Mouse (Mus musculus) urinary bladder, postnatal 25 days (tissue): Measurements from ENCODE around the gene Abca4.
"Not testable (repeated sequence)": the region's sequence is repeated elsewhere in the genome, so short reads cannot be mapped to it uniquely, and the experiment has no call there.

Source experiments
- DNase-seq: peaks from one replicate; pipeline ENCODE4 v3.0.0; 2022; ENCODE audit warnings: low spot score

Abca4 gene

DNA sequence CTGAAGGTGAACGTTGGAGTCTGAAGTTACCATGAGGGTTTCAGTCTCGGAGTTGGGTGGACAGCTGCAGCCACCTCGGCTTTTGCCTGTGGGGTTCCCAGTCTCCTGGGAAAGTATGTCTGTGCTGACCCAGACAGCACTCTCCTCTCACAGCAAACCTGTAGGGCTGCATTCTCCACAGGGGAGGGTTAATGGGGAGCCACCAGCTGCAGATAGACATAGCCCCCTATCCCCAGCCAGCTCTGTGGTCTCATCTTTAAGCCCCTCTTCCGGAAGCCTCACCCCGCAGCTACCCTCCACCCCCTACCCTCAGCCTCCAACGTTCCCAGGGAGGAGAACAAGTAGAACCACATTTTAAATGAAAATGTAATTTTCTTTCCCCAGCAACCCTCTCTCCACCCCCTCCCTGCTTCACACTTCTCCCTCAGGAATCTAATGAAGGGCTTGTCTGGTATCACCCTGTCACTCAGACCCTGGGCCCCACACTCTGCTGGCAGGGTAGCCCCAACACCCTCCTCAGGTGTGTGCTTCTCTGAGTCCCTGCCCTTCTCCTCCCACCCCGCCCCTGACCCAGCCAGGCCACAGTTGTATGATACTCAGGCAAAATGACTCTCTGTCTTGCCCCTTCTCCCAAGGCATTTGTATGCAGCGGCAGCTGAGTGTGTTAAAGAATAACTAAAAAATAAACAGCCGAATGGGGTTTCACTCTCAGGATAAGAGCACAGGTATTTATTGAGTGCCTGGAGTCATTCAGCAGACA is 14.4 kb downstream of the Abca4 start:
- no peak for DNase-seq

DNA sequence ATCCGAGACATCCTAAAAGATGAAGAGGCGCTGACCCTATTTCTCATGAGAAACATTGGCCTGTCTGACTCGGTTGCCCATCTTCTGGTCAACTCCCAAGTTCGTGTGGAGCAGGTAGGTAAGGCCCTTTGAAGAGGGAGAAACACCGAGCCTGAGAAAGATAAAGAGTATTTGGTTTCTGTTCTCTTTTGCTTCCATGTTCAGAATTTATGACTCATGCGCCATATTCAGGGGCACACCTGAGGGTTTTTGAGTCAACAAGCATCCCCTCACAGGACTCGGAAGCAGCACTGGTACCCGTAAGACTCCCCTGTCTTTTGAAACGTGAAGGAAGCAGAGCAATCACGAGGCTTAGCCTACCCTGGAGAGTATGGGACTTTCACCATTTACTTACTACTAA is 18.3 kb downstream of the Abca4 start:
- no peak for DNase-seq

DNA sequence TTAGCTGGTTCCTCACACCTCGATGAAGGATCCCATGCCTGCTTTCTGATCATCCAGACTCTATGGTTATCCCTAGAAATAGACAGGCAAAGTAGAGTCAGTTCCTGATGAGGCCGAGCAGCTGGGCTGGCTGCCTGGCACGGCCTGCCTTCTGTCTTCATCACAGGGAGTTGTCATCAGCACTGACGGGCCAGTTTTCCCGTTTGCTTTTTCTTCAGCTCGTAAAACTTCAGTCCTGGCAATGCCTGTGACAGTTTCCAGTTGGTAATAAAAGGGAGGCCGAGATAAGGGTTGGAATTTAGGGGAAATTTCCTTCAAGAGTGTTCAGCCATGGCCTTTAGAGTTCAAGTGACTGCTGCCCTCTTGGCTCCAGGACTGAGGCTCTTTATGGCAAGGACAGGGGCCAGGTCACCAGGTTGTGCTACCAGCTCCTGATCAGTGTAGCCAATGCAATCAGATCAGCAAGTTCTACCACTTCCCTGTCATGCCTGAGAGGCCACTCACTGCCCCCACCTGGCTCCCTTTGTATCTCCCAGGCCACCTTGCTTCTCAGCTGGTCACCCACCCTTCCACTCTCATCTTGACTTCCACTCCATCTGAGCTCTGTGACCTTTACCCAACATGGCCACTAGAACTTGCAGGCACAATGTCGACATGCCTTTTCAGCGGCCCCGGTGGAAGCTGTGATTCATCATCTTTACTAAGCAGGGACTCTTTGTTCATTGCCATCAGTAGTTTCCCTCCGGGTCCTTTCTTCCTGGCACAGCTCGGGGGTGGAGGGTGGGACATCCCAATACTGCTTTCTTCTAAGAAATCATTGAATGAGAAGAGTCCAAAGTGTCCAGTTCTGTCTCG is 20.5 kb downstream of the Abca4 start:
- peak; percentile 43 for DNase-seq

DNA sequence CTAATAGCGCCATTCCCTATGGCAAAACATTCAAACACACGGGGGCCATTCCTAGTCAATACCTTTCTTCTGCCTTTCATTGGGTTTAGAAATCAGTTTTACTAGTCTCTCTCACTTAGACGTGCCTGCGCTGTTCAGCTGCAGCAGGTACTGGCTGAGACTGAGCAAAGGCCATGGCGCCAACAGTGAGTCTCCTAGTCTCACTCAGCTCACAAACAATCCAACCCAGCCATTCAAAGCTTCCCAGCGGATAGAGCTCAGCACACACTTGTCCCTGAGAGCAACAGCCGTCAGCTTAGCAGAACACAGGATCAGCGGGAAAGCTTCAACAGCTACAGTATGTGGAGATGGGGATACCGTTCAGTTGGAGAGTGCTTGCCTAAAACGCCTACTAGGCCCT is 27.5 kb downstream of the Abca4 start:
- DNase-seq: no peak

DNA sequence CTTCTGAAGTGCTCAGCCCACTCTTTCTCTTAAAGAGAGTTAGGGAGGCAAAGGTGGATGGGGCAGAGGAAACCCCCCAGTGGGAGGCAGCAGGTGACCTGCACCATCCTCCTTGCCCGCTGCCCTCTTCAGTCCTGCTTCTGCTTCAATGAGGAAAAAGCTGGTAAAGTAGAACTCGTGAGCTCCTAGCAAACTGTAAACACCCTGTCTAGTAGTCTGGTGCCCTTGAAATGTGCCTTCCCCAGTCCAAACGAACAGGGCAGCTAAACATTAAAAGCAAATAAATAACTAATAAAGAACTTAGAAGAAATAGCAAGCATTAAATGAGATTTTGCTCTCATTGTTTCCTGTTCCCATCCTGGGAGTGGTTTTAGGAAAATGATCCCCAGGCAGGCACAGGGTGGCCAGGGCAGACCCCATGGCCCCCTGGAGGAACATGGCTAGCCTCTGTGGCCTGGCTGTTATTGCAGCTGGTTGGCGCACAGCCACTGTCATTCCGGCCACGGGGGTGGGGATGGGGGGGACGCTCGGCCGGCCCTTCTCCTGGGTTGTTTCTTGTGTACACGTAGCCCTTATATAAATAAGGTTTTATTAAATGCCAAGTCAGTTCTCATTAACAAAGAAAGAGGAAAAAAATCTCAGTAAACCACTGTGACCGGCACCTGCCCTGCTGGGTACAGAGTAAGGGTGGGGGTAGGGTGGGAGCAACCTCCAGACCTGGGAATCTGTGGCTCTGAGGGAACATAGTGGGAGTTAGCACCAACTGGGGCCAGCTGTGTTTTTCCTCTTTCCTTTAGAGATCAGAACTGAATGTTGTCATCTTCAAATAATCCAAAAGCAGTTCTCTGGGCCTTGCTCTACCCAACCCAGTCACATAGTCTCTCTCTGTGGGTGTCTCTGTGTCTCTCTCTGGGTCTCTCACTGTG is 28.7 kb downstream of the Abca4 start:
- DNase-seq: no peak

DNA sequence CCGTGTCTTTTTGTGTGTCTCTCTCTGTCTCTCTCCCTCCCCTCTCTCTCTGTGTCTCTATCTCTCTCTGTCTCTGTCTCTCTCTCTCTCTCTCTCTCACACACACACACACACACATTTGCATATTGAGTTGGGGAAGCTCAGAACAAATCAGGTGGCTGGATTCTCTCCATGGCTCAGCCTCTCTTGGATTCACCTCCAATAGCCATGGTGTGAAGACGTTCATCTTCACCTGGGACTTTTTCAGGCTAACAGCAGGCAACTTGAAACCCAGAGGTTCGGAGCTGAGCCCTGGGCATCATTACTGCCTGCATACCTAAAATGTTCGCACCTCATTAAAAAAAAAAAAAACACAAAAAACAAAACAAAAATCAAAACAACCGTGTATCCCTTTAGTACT is 29.4 kb downstream of the Abca4 start:
- DNase-seq: no peak

DNA sequence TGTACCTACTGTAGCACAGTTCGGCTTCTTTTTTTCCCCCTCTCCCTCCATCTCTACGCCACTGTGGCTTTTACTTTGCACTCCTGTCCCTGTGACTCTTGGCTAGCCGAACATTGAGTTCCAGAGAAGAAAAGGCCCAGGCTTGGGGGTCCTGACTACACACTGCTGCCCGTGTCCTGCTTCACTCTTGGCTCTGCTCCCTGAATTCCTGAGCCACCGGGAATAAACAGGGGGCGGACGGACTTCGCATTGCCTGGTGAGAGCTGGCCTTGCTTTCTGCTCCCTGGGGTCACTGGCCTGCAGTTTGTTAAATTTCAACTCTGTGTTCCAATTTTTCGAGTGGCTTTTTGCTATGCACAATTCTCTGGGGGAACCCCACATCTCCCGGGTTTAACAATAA is 30.1 kb downstream of the Abca4 start:
- DNase-seq: no peak

DNA sequence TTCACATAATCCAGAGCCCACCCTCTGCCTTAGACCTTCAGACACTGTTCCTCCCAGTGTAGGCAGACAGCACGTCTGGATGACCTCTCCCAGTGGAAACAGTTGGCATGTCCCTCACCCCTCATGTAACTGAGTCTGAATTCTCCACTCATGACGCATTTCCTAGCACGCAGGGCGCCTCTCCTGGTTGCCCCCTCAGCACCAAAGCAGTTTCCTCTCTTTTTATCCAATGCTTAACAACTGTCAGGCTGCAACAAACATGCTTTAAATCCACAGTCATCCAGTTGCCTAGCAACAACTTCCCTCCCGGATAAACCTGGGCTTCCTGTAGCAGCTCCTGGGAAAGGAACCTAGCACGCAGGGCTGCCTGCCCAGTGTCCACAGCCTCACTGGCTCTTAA is 33.9 kb downstream of the Abca4 start:
- DNase-seq: no peak

DNA sequence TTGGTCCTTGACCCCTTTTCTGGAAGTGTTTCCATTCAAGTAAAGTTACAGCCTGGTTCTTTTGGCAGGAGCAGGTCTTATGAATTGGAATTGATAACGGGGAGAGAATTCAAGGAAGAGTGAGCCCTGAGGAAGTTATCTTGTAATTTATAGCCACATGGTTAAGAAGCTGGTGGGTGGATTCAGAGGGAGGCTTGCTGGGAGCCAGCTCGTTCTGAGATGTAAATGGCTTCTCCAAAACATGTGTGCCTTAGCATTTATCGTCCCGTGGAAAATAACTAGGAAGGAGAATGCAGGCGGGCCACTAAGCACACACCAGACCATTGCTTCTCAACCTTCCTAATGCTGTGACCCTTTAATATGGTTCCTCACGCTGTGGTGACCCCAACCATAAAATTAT is 34.9 kb downstream of the Abca4 start:
- no peak for DNase-seq

DNA sequence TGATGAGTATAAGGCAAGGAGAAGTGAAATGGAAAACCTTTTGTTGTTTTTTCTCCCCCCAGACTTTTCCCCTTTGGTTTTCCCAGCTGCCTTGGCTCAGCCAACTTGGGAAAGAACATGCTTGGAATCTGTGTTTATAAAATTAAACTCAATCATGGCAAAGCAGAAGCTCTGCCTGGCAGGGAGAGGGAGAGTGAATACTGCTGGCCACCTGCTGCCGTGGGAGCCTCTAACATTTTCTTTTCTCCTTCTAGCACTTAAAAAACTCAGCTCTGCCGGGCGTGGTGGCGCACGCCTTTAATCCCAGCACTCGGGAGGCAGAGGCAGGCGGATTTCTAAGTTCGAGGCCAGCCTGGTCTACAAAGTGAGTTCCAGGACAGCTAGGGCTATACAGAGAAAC is 37.4 kb downstream of the Abca4 start:
- not testable (repeated sequence) for DNase-seq

DNA sequence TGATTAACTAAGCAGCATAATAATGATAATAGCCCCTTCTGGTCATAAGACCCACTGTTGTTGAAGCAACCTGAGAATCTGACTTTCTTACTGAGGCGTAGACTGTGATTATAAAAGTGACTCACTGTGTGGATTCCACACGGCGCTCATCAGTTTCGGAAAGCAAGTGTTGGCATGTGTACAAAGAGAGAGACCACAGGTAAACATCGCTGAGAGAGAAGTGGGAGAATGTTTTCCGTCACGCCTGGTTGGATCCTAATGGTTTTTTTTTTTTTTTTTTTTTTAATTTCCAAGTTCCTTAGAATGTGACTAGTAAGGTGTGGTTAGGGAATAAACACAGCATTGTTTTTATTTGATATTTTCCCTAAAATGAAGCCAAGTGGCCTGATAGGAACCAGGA is 38.1 kb downstream of the Abca4 start:
- DNase-seq: no peak

DNA sequence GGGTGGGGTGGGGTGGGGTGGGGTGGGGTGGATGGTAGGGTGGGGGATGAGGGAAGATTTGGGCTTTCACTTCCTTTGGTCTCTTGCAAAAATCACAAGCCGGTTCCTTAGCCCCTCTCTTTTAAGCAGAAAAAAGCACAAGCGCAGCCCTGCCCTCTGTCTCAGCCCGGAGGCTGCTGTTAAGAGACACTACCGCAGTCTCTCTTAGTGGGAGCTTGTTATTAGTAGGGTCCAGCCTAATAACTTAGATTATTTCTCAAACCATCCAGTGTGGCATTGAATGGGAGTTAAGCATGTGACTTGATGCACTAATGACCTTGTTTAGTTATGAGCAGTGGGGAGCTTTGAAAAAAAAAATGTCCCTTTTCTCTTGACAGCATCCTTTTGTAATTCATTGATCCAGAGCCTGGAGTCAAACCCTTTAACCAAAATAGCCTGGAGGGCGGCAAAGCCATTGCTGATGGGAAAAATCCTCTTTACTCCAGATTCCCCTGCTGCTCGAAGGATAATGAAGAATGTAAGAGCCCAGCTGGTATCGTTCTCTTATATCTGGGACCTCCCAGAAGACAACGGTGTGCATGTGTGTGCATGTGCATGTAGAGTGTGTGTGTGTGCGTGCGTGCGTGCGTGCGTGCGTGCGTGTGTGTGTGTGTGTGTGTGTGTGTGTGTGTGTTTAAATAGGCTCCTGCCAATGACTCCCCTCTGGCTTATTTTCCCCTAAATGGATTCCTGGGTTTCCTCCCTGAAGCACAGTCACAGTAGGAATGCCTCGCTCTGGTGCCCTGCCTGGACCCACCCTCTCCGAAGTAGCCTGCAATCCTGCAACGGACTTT is 41.1 kb downstream of the Abca4 start:
- no peak for DNase-seq

DNA sequence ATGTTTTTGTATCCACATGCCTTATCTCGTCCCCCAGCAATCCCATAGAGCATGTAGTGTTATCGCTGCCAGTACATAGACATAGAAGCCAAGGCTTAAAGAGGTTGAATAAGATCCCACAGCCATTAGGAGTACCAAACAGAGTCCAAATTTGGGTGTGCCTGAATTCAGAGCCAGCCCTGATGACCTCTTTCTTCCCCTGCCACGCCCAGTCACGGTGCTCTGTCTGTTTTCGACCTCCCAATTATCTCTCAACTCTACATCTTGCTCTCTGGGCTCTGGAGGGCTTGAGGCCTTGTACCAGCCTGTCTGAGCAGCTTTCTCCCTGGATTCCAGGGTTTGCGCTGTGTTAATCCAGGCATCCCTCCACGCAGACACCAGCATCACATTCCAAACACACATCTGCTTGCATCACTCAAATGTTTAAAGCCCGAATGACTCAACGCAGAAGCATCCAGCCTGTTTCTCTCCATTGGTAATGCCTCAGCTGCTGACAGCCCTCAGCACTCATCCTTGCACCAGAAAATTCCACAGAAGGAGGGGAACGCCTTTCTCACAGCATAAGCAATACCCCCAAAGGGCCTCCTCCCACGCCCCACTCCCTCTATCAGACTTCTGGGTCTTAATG is 43.9 kb downstream of the Abca4 start:
- DNase-seq: peak; percentile 31

DNA sequence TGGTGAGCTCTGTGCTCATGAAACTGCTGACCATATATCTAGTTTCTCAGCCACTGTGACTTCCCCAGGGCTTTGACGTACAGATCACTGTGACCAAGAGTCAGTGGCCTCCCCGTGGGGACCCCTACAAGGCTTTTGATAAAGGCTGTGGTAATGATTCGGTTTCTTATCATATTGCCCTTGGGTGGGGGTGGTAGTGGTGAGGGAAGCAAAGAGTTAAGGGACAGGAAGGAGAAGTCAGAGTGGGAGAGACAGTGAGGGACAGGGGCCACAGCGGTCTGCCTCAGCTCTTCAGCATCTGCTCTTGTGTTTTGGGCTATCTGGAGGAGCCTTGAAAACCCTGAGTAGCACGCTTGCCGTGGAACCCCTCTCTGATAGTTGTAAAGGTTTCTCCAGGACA is 46.1 kb downstream of the Abca4 start:
- DNase-seq: no peak

DNA sequence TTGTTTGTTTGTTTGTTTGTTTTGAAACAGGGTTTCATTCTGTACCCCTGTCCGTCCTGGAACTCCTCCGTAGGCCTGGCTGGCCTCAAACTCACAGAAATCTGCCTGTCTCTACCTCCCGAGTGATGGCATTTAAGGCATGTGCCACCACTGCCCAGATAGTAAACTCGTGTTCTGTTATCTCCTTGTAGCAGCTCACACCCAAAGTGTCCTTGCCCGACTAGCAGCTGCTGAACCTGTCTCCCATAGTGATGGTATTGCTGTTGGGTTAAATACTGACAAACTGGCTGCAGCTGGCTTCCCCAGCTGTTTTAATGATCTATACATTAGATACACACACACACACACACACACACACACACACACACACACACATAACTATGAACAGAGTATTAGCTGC is 55.5 kb downstream of the Abca4 start:
- no peak for DNase-seq

DNA sequence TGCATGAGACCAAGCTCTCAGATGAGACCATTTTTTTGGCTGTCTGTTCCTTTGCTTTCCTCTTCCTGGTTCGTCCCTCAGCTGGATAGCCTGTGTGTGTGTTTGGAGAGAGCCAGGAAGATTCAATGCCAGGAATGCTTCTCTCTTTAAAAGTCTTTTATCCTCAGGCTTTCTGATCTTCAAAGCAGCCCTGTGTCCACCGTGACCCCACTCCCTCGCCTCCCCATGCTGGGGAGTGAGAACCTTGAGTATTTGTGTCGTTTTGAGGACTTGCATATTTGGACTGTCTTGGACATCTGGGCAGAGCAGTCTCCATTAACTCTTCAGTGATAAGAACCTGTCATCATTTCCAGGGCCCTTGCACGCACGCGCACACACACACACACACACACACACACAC is 57.8 kb downstream of the Abca4 start:
- no peak for DNase-seq

DNA sequence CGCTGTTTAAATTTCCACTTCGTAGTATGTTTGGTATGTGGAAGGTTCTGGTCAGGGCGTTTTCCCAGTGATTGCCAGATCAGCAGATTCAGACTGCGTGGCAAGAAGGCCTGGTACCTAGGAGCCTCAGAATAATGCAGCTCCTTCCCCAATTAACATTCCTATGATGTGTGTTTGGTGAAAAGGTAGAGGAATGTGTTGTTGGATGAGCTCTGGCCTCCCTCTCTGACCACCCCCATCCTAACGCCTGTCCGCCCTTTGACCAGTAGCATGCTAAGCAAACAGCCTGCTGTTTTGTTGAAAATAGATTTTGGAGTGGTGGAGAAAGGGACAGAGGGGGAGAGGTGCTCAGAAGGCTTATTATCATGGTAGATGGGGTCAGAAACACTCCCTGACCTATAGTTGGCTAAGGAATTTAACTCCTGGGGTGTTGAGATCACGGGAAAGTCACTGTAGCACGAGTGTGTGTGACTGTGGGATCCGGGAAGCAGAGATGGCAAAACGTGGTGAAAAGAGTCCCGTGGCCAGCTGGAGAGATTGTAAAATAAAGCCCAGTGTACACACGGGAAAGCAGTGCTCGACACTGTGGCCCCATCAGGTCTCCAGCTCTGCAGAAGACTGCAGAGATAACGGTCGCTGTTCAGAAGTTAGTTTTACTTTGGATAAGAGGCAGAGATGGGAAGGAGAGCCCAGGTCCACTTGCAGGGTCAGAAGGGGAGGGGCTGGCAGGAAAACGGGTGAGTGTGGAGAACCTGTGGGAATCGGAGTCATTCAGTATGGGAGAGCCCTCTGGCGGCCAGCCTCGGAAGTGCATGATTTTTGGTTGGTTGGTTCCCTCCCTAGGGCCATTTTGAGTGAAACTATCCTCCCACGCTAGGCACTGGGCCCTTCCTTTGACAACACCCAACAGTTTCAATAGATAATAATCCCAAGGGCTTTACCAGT is 59.9 kb downstream of the Abca4 start:
- DNase-seq: peak; percentile 87

DNA sequence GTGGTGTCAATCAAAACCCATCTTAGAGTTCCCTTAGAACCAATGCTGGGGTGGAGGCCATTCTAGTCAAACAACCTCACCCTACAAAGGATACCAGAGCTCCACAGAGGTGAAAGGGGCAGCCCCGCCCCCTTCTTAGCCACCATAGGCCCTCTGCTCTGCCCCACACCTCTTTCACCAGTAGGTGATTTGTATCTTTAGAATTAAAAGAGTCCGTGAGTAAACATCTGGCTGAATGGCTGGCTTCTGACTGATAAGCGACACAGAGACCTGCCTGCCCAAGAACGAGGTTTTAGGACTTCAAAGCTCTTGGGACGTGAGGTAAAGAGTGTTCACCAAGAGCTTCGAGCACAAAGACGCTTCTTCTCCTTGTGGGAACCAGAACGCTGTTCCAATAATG is 62.7 kb downstream of the Abca4 start:
- DNase-seq: no peak

DNA sequence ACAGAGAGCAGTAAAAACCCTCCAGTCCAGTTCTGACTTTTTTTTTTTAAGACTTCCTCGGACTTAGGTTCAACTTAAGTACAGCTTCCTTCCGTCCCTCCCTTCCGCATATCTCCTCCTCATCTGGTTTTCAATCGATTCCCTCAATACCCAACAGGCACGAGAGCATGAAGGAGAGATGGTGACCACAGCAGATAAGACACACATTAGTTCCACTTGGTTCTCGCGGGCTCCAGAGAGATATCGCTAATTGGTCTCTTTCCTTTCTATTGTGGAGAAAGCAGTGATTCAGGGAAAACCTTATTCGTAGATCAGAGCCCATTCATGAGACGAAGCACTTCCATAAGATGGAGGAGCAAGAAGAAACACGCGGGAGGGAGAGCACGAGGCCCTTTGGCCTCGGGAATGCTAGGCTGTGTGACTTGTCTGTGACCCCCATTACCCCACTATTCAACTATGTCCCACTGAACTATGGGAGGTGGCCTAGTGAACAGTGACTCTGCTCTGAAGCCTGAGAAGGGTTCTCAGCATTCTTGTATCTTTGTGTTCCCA is 63.5 kb downstream of the Abca4 start:
- DNase-seq: no peak

DNA sequence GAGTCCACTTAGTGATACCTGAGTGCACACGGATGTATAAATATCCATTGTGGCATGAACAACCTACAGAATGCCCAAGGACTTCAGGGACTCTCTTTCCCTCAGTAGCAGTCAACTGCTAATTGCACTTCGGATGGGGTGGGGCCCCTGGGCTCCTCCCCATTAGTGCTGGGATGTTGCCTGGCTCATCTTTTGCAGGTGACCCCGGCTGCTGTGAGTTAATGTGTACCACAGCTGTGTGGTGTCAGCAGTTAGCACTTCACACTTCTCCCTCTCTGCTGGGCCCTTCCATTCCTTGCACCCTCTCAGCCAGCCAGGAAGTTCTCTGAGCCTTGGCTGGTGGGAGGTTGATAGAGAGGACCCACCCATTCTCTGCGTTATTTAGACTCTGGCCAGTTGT is 65.2 kb downstream of the Abca4 start:
- DNase-seq: no peak
